Mouse (Mus musculus): ENCODE results near the gene Slc35d2.

Gene Slc35d2

GRCm38 (mm10) chr13:64110421-64110820 is 18.7 kb downstream of the Slc35d2 start:
- DNase-seq (ENCODE audit: low spot score), result no peak

GRCm38 (mm10) chr13:64108381-64108850 is 20.8 kb downstream of the Slc35d2 start:
- no peak for DNase-seq (ENCODE audit: low spot score)

GRCm38 (mm10) chr13:64107535-64107934 is 21.6 kb downstream of the Slc35d2 start:
- DNase-seq (ENCODE audit: low spot score), result peak; percentile 25

- no peak for DNase-seq (ENCODE audit: low spot score)
Observed at GRCm38 (mm10) chr13:64107105-64107504, 22.1 kb downstream of the Slc35d2 start.

GRCm38 (mm10) chr13:64105690-64106089 is 23.5 kb downstream of the Slc35d2 start:
- peak; percentile 30 for DNase-seq (ENCODE audit: low spot score)

GRCm38 (mm10) chr13:64100186-64100585 is 29.0 kb downstream of the Slc35d2 start:
- DNase-seq (ENCODE audit: low spot score), result no peak

GRCm38 (mm10) chr13:64098992-64099391 is 30.2 kb downstream of the Slc35d2 start:
- DNase-seq (ENCODE audit: low spot score), result no peak

- peak; percentile 73 for DNase-seq (ENCODE audit: low spot score)
Observed at GRCm38 (mm10) chr13:64093341-64093740, 35.8 kb downstream of the Slc35d2 start.

- peak; percentile 13 for DNase-seq (ENCODE audit: low spot score)
Observed at GRCm38 (mm10) chr13:64092752-64093151, 36.4 kb downstream of the Slc35d2 start.

- DNase-seq (ENCODE audit: low spot score), result no peak
Observed at GRCm38 (mm10) chr13:64092141-64092540, 37.0 kb downstream of the Slc35d2 start.

- DNase-seq (ENCODE audit: low spot score), result no peak
Observed at GRCm38 (mm10) chr13:64091006-64091405, 38.2 kb downstream of the Slc35d2 start.

- DNase-seq (ENCODE audit: low spot score), result no peak
Observed at GRCm38 (mm10) chr13:64090278-64090677, 38.9 kb downstream of the Slc35d2 start.

GRCm38 (mm10) chr13:64089130-64089529 is 40.0 kb downstream of the Slc35d2 start, which contains the start of gene Hsd17b3:
Gene Hsd17b3 (minus strand): TSS chr13:64089230.
- no peak for DNase-seq (ENCODE audit: low spot score)

GRCm38 (mm10) chr13:64088057-64088456 is 41.1 kb downstream of the Slc35d2 start:
- no peak for DNase-seq (ENCODE audit: low spot score)

GRCm38 (mm10) chr13:64086036-64086435 is 43.1 kb downstream of the Slc35d2 start:
- DNase-seq (ENCODE audit: low spot score), result no peak

GRCm38 (mm10) chr13:64083331-64083730 is 45.8 kb downstream of the Slc35d2 start:
- DNase-seq (ENCODE audit: low spot score), result no peak

GRCm38 (mm10) chr13:64081012-64081919 is 47.9 kb downstream of the Slc35d2 start:
- DNase-seq (ENCODE audit: low spot score), result peak; percentile 10

- DNase-seq (ENCODE audit: low spot score), result no peak
Observed at GRCm38 (mm10) chr13:64077591-64077990, 51.6 kb downstream of the Slc35d2 start.

GRCm38 (mm10) chr13:64076074-64076473 is 53.1 kb downstream of the Slc35d2 start:
- DNase-seq (ENCODE audit: low spot score), result no peak

- DNase-seq (ENCODE audit: low spot score), result no peak
Observed at GRCm38 (mm10) chr13:64066653-64067052, 62.5 kb downstream of the Slc35d2 start.

- DNase-seq (ENCODE audit: low spot score), result no peak
Observed at GRCm38 (mm10) chr13:64064276-64064675, 64.9 kb downstream of the Slc35d2 start.

GRCm38 (mm10) chr13:64060935-64061506 is 68.1 kb downstream of the Slc35d2 start:
- no peak for DNase-seq (ENCODE audit: low spot score)

GRCm38 (mm10) chr13:64053959-64054358 is 75.2 kb downstream of the Slc35d2 start:
- DNase-seq (ENCODE audit: low spot score), result peak; percentile 59
